Mouse (Mus musculus) liver, embryonic 16.5 days (tissue): ENCODE data around the gene Csrnp3. TPM values are rescaled to one million over a fixed set of nuclear protein-coding genes. Genes with fewer than 3 reads are reported as not detected.

Source experiments
- ATAC-seq: fragments of 200-750 bp; cut with Nextera tagmentation; 2 replicates; pipeline ENCODE4 v1.8.0; 2017; ENCODE audit warnings: low read depth, mild to moderate bottlenecking, moderate number of reproducible peaks, moderate library complexity
- H3K27ac ChIP-seq: fragments of 300-500 bp; sonication (generic); 2 replicates; pipeline ENCODE4 v1.5.1; 2014; ENCODE audit warnings: mild to moderate bottlenecking, low read length
- H3K27me3 ChIP-seq: fragments of 300-500 bp; sonication (generic); 2 replicates; pipeline ENCODE4 v1.6.1; 2014; ENCODE audit warnings: low read depth, low read length, mixed read lengths; ENCODE audit not compliant: control insufficient read depth, insufficient read depth
- H3K36me3 ChIP-seq: fragments of 300-500 bp; sonication (generic); 2 replicates; pipeline ENCODE4 v1.6.1; 2014; ENCODE audit warnings: mild to moderate bottlenecking; ENCODE audit not compliant: control insufficient read depth, insufficient read depth
- H3K4me1 ChIP-seq: fragments of 300-500 bp; sonication (generic); 2 replicates; pipeline ENCODE4 v1.6.1; 2014; ENCODE audit warnings: low read depth, low read length, mixed read lengths; ENCODE audit not compliant: control insufficient read depth
- H3K4me2 ChIP-seq: fragments of 300-500 bp; sonication (generic); 2 replicates; pipeline ENCODE4 v1.6.1; 2014; ENCODE audit warnings: low read depth, low read length, mixed read lengths
- H3K4me3 ChIP-seq: fragments of 300-500 bp; sonication (generic); 2 replicates; pipeline ENCODE4 v1.5.1; 2014; ENCODE audit warnings: low read depth, mild to moderate bottlenecking, low read length
- H3K9ac ChIP-seq: fragments of 300-500 bp; sonication (generic); 2 replicates; pipeline ENCODE4 v1.6.1; 2014; ENCODE audit warnings: low read depth, low read length
- H3K9me3 ChIP-seq: fragments of 300-500 bp; sonication (generic); replicated peaks from 2 replicates; pipeline ENCODE4 v1.6.1; 2016; ENCODE audit warnings: low read length; ENCODE audit not compliant: control insufficient read depth
- WGBS: fragments of 180-500 bp; shearing (Covaris S2); extraction: QIAGEN DNeasy Blood & Tissue Kit; methylation state at CpG from one replicate; pipeline ENCODE4 v1.1.7; 2014; ENCODE audit not compliant: insufficient replicate concordance; 5-methylcytosine and 5-hydroxymethylcytosine counted together
- polyA plus RNA-seq: library from polyadenylated mRNA; unstranded; fragments of >200 nt; fragmentation: Nextera tagmentation; extraction: Ambion mirVana; gene quantifications from 2 replicates; pipeline ENCODE4 v1.2.1, GENCODE M21; 2015

Gene Csrnp3
- polyA plus RNA-seq, 1 experiment from 2014 or later, result not detected

- Histone ChIP-seq H3K9ac (no peak overlapping the region), H3K27me3 (no peaks in the 10 kb centered on the region), H3K36me3 (no peaks in the 10 kb centered on the region), H3K4me2 (no peak overlapping the region), H3K27ac (no peak overlapping the region), H3K9me3 (no peaks in the 10 kb centered on the region), H3K4me1 (peaks cover under 1% of the 10 kb centered on the region), H3K4me3 (no peak overlapping the region)
- no peak for ATAC-seq
- 58% methylated on average over 2 of the region's 2 CpGs for WGBS
Observed at GRCm38 (mm10) chr2:65899478-65899877, 53.9 kb downstream of the Csrnp3 start.

GRCm38 (mm10) chr2:65908526-65908925, 63.0 kb downstream of the Csrnp3 start:
- 61% methylated on average over 3 of the region's 3 CpGs for WGBS
- Histone ChIP-seq H3K4me1 (no peaks in the 10 kb centered on the region), H3K4me3 (no peak overlapping the region), H3K4me2 (no peak overlapping the region), H3K36me3 (no peaks in the 10 kb centered on the region), H3K27ac (no peak overlapping the region), H3K27me3 (no peaks in the 10 kb centered on the region), H3K9me3 (no peaks in the 10 kb centered on the region), H3K9ac (no peak overlapping the region)
- no peak for ATAC-seq

GRCm38 (mm10) chr2:65909724-65910521, 64.4 kb downstream of the Csrnp3 start:
- Histone ChIP-seq H3K4me3 (no peak overlapping the region), H3K9me3 (no peaks in the 10 kb centered on the region), H3K27me3 (no peaks in the 10 kb centered on the region), H3K4me2 (no peak overlapping the region), H3K27ac (no peak overlapping the region), H3K9ac (no peak overlapping the region), H3K4me1 (no peaks in the 10 kb centered on the region), H3K36me3 (no peaks in the 10 kb centered on the region)
- 28% methylated on average over 13 of the region's 13 CpGs for WGBS
- ATAC-seq, result no peak

GRCm38 (mm10) chr2:65915994-65916393, 70.4 kb downstream of the Csrnp3 start:
- no peak for ATAC-seq
- H3K4me2 ChIP-seq, result no peak overlapping the region
- 19% methylated on average over 7 of the region's 7 CpGs for WGBS

GRCm38 (mm10) chr2:65920651-65921412, 75.3 kb downstream of the Csrnp3 start:
- H3K4me2 ChIP-seq, result no peak overlapping the region
- no peaks in the 10 kb centered on the region for H3K4me1 ChIP-seq
- H3K9me3 ChIP-seq, result no peaks in the 10 kb centered on the region
- no peak overlapping the region for H3K4me3 ChIP-seq
- no peak overlapping the region for H3K9ac ChIP-seq
- no peaks in the 10 kb centered on the region for H3K36me3 ChIP-seq
- no peak overlapping the region for H3K27ac ChIP-seq
- no peaks in the 10 kb centered on the region for H3K27me3 ChIP-seq
- no peak for ATAC-seq
- 37% methylated on average over 9 of the region's 9 CpGs for WGBS

More at GRCm38 (mm10) chr2:65915994-65916393, 70.4 kb downstream of the Csrnp3 start:
- Histone ChIP-seq H3K9me3 (no peaks in the 10 kb centered on the region), H3K27me3 (no peaks in the 10 kb centered on the region), H3K4me1 (no peaks in the 10 kb centered on the region), H3K27ac (no peak overlapping the region), H3K9ac (no peak overlapping the region), H3K36me3 (no peaks in the 10 kb centered on the region), H3K4me3 (no peak overlapping the region)

- Histone ChIP-seq H3K4me1 (no peaks in the 10 kb centered on the region), H3K36me3 (no peaks in the 10 kb centered on the region), H3K9ac (no peak overlapping the region), H3K4me3 (no peak overlapping the region), H3K27ac (no peak overlapping the region), H3K4me2 (no peak overlapping the region), H3K27me3 (no peaks in the 10 kb centered on the region), H3K9me3 (no peaks in the 10 kb centered on the region)
- no peak for ATAC-seq
- WGBS, result 69% methylated on average over 15 of the region's 15 CpGs
Observed at GRCm38 (mm10) chr2:65925363-65925941, 79.9 kb downstream of the Csrnp3 start.

GRCm38 (mm10) chr2:65926935-65927708, 81.6 kb downstream of the Csrnp3 start:
- no peaks in the 10 kb centered on the region for H3K9me3 ChIP-seq
- H3K27me3 ChIP-seq, result no peaks in the 10 kb centered on the region
- WGBS, result 53% methylated on average over 8 of the region's 8 CpGs
- no peaks in the 10 kb centered on the region for H3K36me3 ChIP-seq
- H3K27ac ChIP-seq, result no peak overlapping the region
- no peak overlapping the region for H3K9ac ChIP-seq
- no peak overlapping the region for H3K4me2 ChIP-seq
- no peak for ATAC-seq
- no peak overlapping the region for H3K4me3 ChIP-seq
- H3K4me1 ChIP-seq, result no peaks in the 10 kb centered on the region

- WGBS, result 64% methylated on average over 3 of the region's 3 CpGs
Observed at GRCm38 (mm10) chr2:65929286-65929685, 83.7 kb downstream of the Csrnp3 start.

More at GRCm38 (mm10) chr2:65929286-65929685, 83.7 kb downstream of the Csrnp3 start:
- no peaks in the 10 kb centered on the region for H3K9me3 ChIP-seq
- no peak overlapping the region for H3K27ac ChIP-seq
- no peak overlapping the region for H3K4me3 ChIP-seq
- no peaks in the 10 kb centered on the region for H3K27me3 ChIP-seq
- no peaks in the 10 kb centered on the region for H3K36me3 ChIP-seq
- no peak overlapping the region for H3K4me2 ChIP-seq
- H3K4me1 ChIP-seq, result no peaks in the 10 kb centered on the region
- no peak for ATAC-seq
- H3K9ac ChIP-seq, result no peak overlapping the region
